Mouse (Mus musculus) heart, embryonic 11.5 days (tissue): Measurements from ENCODE around the gene Tmem150c. TPM values are rescaled to one million over a fixed set of nuclear protein-coding genes. Genes with fewer than 3 reads are reported as not detected.

ENCODE experiments used
- ATAC-seq: fragments of 200-750 bp; cut with Nextera tagmentation; replicated peaks from 2 replicates; pipeline ENCODE4 v1.8.0; 2017; ENCODE audit warnings: moderate library complexity; ENCODE audit not compliant: insufficient number of reproducible peaks, low FRiP score, low TSS enrichment
- H3K27ac ChIP-seq: fragments of 300-500 bp; sonication (generic); 2 replicates; pipeline ENCODE4 v1.5.1; 2014; ENCODE audit warnings: mild to moderate bottlenecking, low read depth, low read length
- H3K27me3 ChIP-seq: fragments of 300-500 bp; sonication (generic); 2 replicates; pipeline ENCODE4 v1.6.1; 2014; ENCODE audit warnings: mild to moderate bottlenecking, low read length, mixed read lengths; ENCODE audit not compliant: control insufficient read depth, insufficient read depth
- H3K36me3 ChIP-seq: fragments of 300-500 bp; sonication (generic); 2 replicates; pipeline ENCODE4 v1.6.1; 2014; ENCODE audit warnings: mild to moderate bottlenecking, low read length, moderate library complexity, mixed read lengths; ENCODE audit not compliant: control insufficient read depth, insufficient read depth
- H3K4me1 ChIP-seq: fragments of 300-500 bp; sonication (generic); 2 replicates; pipeline ENCODE4 v1.6.1; 2014; ENCODE audit warnings: low read length; ENCODE audit not compliant: control insufficient read depth, insufficient read depth
- H3K4me2 ChIP-seq: fragments of 300-500 bp; sonication (generic); 2 replicates; pipeline ENCODE4 v1.6.1; 2014; ENCODE audit warnings: mild to moderate bottlenecking, moderate library complexity
- H3K4me3 ChIP-seq: fragments of 300-500 bp; sonication (generic); 2 replicates; pipeline ENCODE4 v1.5.1; 2014; ENCODE audit warnings: low read depth, low read length
- H3K9ac ChIP-seq: fragments of 300-500 bp; sonication (generic); 2 replicates; pipeline ENCODE4 v1.6.1; 2014; ENCODE audit warnings: mild to moderate bottlenecking, low read depth, low read length, moderate library complexity
- H3K9me3 ChIP-seq: fragments of 300-500 bp; sonication (generic); replicated peaks from 2 replicates; pipeline ENCODE4 v1.6.1; 2016; ENCODE audit warnings: low read length; ENCODE audit not compliant: control insufficient read depth
- WGBS: fragments of 180-500 bp; shearing (Covaris S2); extraction: QIAGEN DNeasy Blood & Tissue Kit; methylation state at CpG from one replicate; pipeline ENCODE4 v1.1.7; 2014; ENCODE audit not compliant: insufficient replicate concordance; 5-methylcytosine and 5-hydroxymethylcytosine counted together
- polyA plus RNA-seq: library from polyadenylated mRNA; unstranded; fragments of >200 nt; fragmentation: Nextera tagmentation; extraction: Ambion mirVana; gene quantifications from 2 replicates; pipeline ENCODE4 v1.2.1, GENCODE M21; 2014

Gene Tmem150c
- polyA plus RNA-seq, 1 experiment from 2014 or later, result 0.54 TPM

GRCm38 (mm10) chr5:100047871-100048270 lies 111.7 kb downstream of the Tmem150c start:
- Histone ChIP-seq H3K4me2 (no peak overlapping the region), H3K9me3 (no peaks in the 10 kb centered on the region), H3K4me1 (peaks cover 13% of the 10 kb centered on the region; the same call in 1 of the 2 replicates), H3K27me3 (no peaks in the 10 kb centered on the region), H3K4me3 (no peak overlapping the region), H3K9ac (no peak overlapping the region), H3K27ac (no peak overlapping the region), H3K36me3 (no peaks in the 10 kb centered on the region)
- no peak for ATAC-seq
- 62% methylated on average over 7 of the region's 7 CpGs for WGBS

GRCm38 (mm10) chr5:100047143-100047640 lies 112.4 kb downstream of the Tmem150c start:
- ATAC-seq, result no peak
- H3K36me3 ChIP-seq, result no peaks in the 10 kb centered on the region
- no peak overlapping the region for H3K4me2 ChIP-seq
- H3K9ac ChIP-seq, result no peak overlapping the region
- no peak overlapping the region for H3K27ac ChIP-seq
- no peak overlapping the region for H3K4me3 ChIP-seq
- WGBS, result 68% methylated on average over 8 of the region's 8 CpGs
- no peaks in the 10 kb centered on the region for H3K27me3 ChIP-seq
- H3K4me1 ChIP-seq, result peaks cover 13% of the 10 kb centered on the region; the same call in 1 of the 2 replicates
- H3K9me3 ChIP-seq, result no peaks in the 10 kb centered on the region

GRCm38 (mm10) chr5:100046096-100046495 lies 113.5 kb downstream of the Tmem150c start:
- no peaks in the 10 kb centered on the region for H3K27me3 ChIP-seq
- WGBS, result 75% methylated on average over 3 of the region's 3 CpGs
- H3K27ac ChIP-seq, result no peak overlapping the region
- no peak overlapping the region for H3K4me2 ChIP-seq
- peaks cover 13% of the 10 kb centered on the region; the same call in 1 of the 2 replicates for H3K4me1 ChIP-seq
- H3K9me3 ChIP-seq, result no peaks in the 10 kb centered on the region
- no peak overlapping the region for H3K4me3 ChIP-seq
- H3K9ac ChIP-seq, result no peak overlapping the region
- no peak for ATAC-seq
- no peaks in the 10 kb centered on the region for H3K36me3 ChIP-seq

GRCm38 (mm10) chr5:100044621-100045020 lies 115.0 kb downstream of the Tmem150c start:
- Histone ChIP-seq H3K9me3 (no peaks in the 10 kb centered on the region), H3K4me1 (peaks cover 16% of the 10 kb centered on the region; the same call in 1 of the 2 replicates)
- WGBS, result 80% methylated on average over 5 of the region's 5 CpGs

GRCm38 (mm10) chr5:100044030-100044429 lies 115.6 kb downstream of the Tmem150c start:
- Histone ChIP-seq H3K27ac (no peak overlapping the region), H3K4me3 (no peak overlapping the region), H3K9me3 (no peaks in the 10 kb centered on the region), H3K4me2 (no peak overlapping the region), H3K4me1 (peaks cover 16% of the 10 kb centered on the region; the same call in 1 of the 2 replicates), H3K27me3 (no peaks in the 10 kb centered on the region), H3K9ac (no peak overlapping the region), H3K36me3 (no peaks in the 10 kb centered on the region)
- no peak for ATAC-seq
- 80% methylated on average over 4 of the region's 4 CpGs for WGBS

More at GRCm38 (mm10) chr5:100044621-100045020, 115.0 kb downstream of the Tmem150c start:
- Histone ChIP-seq H3K27me3 (no peaks in the 10 kb centered on the region), H3K4me3 (no peak overlapping the region), H3K4me2 (no peak overlapping the region), H3K27ac (no peak overlapping the region), H3K9ac (no peak overlapping the region), H3K36me3 (no peaks in the 10 kb centered on the region)
- no peak for ATAC-seq

GRCm38 (mm10) chr5:100043361-100043760 lies 116.2 kb downstream of the Tmem150c start:
- no peaks in the 10 kb centered on the region for H3K27me3 ChIP-seq
- H3K4me3 ChIP-seq, result no peak overlapping the region
- no peak for ATAC-seq
- peaks cover 16% of the 10 kb centered on the region; the same call in 1 of the 2 replicates for H3K4me1 ChIP-seq
- H3K9ac ChIP-seq, result no peak overlapping the region
- no peaks in the 10 kb centered on the region for H3K36me3 ChIP-seq
- no peaks in the 10 kb centered on the region for H3K9me3 ChIP-seq
- H3K27ac ChIP-seq, result no peak overlapping the region
- 92% methylated on average over 5 of the region's 5 CpGs for WGBS
- no peak overlapping the region for H3K4me2 ChIP-seq

GRCm38 (mm10) chr5:100042467-100042866 lies 117.1 kb downstream of the Tmem150c start:
- Histone ChIP-seq H3K4me3 (no peak overlapping the region), H3K4me1 (peaks cover 13% of the 10 kb centered on the region; the same call in 1 of the 2 replicates), H3K27ac (no peak overlapping the region), H3K9ac (no peak overlapping the region), H3K4me2 (no peak overlapping the region), H3K27me3 (no peaks in the 10 kb centered on the region), H3K36me3 (no peaks in the 10 kb centered on the region), H3K9me3 (no peaks in the 10 kb centered on the region)
- 92% methylated on average over 8 of the region's 8 CpGs for WGBS
- ATAC-seq, result no peak

- H3K27me3 ChIP-seq, result no peaks in the 10 kb centered on the region
- peaks cover 13% of the 10 kb centered on the region for H3K4me1 ChIP-seq
- no peak overlapping the region for H3K9ac ChIP-seq
- H3K4me2 ChIP-seq, result no peak overlapping the region; the same call in 1 of the 2 replicates
- H3K27ac ChIP-seq, result no peak overlapping the region
- no peak for ATAC-seq
- 82% methylated on average over 4 of the region's 4 CpGs for whole genome bisulfite sequencing
- H3K9me3 ChIP-seq, result no peaks in the 10 kb centered on the region
- no peak overlapping the region for H3K4me3 ChIP-seq
- peaks cover under 1% of the 10 kb centered on the region; the same call in 1 of the 2 replicates for H3K36me3 ChIP-seq
Observed at GRCm38 (mm10) chr5:100041272-100041671, 118.3 kb downstream of the Tmem150c start.

GRCm38 (mm10) chr5:100040281-100040784 lies 119.3 kb downstream of the Tmem150c start:
- Histone ChIP-seq H3K27me3 (no peaks in the 10 kb centered on the region), H3K36me3 (peaks cover 2% of the 10 kb centered on the region; the same call in 1 of the 2 replicates), H3K4me2 (peak overlapping the region; percentile 74), H3K9ac (peak overlapping the region; percentile 99), H3K4me1 (peaks cover 10% of the 10 kb centered on the region), H3K4me3 (peak overlapping the region; percentile 96), H3K9me3 (no peaks in the 10 kb centered on the region), H3K27ac (peak overlapping the region; percentile 98)
- WGBS, result under 1% methylated on average over 19 of the region's 19 CpGs
- no peak for ATAC-seq
